Mouse (Mus musculus) splenic B cell, adult 2 months (primary cell): ENCODE data around the gene Gsg1l2.

Experiments used
- DNase-seq: peaks from one replicate; pipeline ENCODE4 v3.0.0-alpha.2; 2011; ENCODE audit warnings: low read depth, low spot score
- H3K27me3 ChIP-seq: 2 replicates; pipeline ENCODE4 v1.6.1; 2012; ENCODE audit warnings: mild to moderate bottlenecking, low read length, moderate library complexity, mixed read lengths; ENCODE audit not compliant: control insufficient read depth, poor library complexity, insufficient read depth, severe bottlenecking
- H3K36me3 ChIP-seq: 2 replicates; pipeline ENCODE4 v1.6.1; 2012; ENCODE audit warnings: mild to moderate bottlenecking, low read length, moderate library complexity, mixed read lengths; ENCODE audit not compliant: control insufficient read depth, poor library complexity, insufficient read depth, severe bottlenecking

Gsg1l2 gene

DNA sequence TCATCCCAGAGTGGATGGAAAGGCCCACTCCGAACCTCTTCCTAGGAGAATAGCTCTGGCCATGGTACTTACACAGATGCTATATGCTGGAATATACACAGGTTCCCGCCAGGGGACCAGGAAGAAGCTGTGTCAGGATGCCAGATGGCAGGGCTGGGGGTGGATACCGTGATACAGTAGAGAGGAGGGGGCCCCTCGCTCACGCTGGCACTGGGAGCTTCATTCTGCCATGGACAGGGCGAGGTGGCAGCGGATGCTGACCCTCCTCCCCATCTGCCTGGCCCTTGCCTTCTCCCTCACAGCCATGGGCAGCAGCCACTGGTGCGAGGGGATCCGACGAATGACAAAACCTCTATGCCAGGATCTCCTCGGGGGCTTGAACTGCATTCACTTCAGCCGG, at the start of gene Gsg1l2:
Gsg1l2 (plus strand) TSS at position 230 of the 400 bp plus-strand sequence.
- Histone ChIP-seq H3K27me3 (no peaks in the 10 kb centered on the region), H3K36me3 (no peaks in the 10 kb centered on the region)
- no peak for DNase-seq

DNA sequence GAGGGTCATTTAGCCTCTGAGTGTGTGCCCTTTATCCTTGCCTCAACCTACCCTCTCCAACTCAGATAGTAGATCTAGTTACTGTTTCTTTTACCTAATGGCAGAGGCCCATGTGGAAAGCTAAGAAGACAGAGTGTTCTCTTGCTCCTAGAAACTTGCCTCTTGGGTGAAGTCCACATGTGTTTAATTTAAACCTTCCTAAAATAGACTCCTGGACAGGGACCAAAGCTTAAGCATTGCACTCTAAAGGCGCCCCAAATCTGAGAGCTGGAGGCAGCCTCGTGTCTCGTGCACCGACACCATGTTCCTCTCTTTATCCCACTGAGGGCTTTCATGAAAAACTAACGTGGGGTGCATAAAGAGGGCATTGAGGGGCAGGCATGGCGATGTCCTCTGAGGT, 47.3 kb upstream of the Gsg1l2 start:
- Histone ChIP-seq H3K27me3 (no peaks in the 10 kb centered on the region), H3K36me3 (no peaks in the 10 kb centered on the region)
- DNase-seq, result no peak

DNA sequence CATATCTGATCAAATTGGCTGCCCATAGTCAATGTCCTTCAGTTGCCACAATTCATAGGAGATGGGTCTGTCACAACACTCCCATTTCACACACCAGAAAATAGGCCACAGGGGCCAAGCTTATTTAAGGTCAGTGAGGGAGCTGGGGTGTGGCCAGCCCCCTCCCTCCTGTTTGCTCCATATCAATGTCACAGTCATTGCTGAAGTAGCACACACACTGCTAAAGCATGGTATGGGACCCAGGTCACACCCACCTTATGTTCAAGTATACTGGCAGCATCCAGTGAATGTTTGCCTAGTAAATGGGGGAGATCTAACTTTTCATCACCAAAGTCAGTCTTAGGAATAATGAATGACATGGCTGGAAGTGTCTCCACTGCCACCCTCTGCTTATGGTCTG, 45.7 kb upstream of the Gsg1l2 start:
- no peaks in the 10 kb centered on the region for H3K27me3 ChIP-seq
- H3K36me3 ChIP-seq, result no peaks in the 10 kb centered on the region
- no peak for DNase-seq

DNA sequence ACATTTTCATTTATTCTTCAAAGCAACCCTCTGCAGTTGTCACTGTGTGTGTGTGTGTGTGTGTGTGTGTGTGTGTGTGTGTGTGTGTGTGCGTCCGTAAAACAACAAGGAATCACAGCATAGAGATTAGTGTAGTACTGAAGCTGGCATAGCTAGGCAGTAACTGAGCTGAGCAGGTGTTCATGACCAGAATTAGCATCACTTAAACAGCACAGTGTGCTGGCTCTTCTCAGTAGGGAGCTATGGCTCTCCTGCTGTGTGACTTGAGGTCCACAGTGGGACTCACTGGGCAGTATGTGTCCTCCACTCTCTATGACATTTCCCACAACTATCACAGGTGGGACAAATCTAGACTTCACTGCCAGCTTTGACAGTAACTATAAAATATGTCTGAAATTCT, 43.4 kb upstream of the Gsg1l2 start:
- Histone ChIP-seq H3K27me3 (no peaks in the 10 kb centered on the region), H3K36me3 (no peaks in the 10 kb centered on the region)
- DNase-seq, result no peak

DNA sequence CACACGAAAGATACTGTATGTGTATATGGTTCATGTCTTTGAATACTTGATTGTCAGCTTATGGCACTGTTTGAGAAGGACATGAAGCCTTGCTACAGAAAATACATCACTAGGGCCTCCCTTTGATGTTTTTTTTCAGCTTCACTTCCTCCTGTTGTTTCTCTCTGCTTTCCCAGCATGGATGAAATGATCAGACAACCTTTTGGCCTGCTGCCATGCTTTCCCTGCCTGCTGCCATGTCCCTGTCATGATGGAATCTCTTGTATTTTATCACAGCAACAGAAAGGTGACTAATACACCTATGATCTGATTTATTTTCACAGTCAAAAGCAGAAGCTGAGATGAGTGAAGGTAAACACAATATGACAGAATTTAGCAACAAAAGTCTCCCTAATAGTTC, 40.7 kb upstream of the Gsg1l2 start:
- no peak for DNase-seq
- no peaks in the 10 kb centered on the region for H3K27me3 ChIP-seq
- H3K36me3 ChIP-seq, result no peaks in the 10 kb centered on the region

DNA sequence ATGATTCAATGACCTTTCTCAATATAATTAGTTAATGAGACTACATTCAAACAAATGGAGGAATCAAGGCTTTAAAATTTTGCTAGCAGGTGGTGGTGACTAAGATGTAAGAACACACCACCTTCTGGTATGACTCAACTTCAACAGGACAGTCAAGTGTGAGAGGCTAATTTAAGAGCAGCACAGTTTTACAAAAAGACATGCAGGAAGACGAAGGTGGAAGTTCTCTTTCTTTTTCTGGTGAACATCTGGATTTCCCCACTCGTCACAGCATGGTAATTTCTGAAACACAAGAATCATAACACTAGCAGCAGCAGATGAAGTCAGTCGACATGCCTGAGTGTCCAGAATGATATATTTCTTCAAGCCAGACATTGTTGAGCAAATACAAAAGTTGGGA, 39.8 kb upstream of the Gsg1l2 start:
- no peak for DNase-seq
- H3K36me3 ChIP-seq, result no peaks in the 10 kb centered on the region
- no peaks in the 10 kb centered on the region for H3K27me3 ChIP-seq

DNA sequence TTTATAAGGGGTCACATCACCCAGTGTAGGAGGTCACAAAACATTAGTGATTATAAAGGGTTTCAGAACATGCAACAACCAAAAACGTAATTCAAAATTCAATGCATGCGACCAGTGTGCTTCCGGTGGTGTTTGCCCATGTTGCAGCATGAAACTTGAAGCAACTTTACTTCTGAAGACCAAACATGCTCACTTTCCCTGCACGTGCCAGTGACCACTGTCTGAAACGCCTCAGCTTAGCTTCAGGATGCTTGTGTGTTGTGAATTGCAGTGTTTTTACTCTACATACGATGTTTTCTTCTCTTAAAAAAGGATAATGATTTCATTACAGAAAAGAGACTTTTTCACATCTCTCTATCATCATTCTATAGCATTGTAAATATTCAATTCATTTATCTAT, 36.1 kb upstream of the Gsg1l2 start:
- Histone ChIP-seq H3K27me3 (no peaks in the 10 kb centered on the region), H3K36me3 (no peaks in the 10 kb centered on the region)
- no peak for DNase-seq

DNA sequence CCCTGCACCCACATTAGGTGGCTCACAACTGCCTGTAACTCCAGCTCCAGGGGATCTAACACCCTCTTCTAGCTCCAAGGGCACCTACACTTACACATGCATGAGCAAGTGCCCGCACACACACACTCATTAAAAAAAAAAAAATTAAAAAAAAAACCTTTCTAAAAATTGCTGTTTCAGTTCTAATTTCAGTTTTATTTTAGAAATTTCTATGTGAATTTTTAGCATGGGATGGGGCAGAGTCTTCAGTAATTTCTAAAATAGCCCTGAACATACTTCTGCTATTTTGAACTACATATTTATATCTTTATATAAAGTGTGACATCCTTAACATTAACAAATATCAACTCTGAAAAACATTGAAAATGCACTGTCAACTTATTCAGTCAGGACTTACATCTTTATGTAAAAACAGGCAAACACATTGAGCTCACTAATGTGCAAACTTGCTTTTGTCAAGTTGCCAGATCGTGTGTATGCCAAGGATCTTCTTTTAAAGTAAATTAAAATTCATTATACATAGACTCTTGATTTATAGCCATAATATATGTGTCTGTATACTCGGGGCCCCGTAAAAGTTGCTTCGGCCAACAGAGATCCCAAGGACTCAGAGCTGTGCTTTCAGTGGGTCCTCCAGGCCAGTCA, 35.4 kb upstream of the Gsg1l2 start:
- Histone ChIP-seq H3K36me3 (no peaks in the 10 kb centered on the region), H3K27me3 (no peaks in the 10 kb centered on the region)
- no peak for DNase-seq

DNA sequence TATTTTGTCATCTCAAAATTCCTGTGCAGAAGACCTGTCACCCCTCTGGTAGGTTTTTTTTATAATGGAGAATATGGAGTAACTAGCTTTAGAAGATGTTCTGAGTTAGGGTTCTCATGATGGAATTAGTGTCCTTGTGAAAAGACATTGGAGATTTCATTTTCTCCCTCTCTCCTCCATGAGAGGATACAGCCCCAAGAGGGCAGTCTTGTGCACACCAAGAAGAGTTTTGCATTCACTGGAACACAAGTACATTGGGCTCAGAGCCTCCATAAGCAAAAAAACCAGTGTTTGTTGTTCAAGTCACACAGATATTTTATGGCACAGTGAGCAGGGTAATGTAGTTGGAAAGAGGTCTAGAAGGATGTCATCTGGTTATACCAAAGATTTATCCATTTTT, 32.8 kb upstream of the Gsg1l2 start:
- no peaks in the 10 kb centered on the region for H3K27me3 ChIP-seq
- no peak for DNase-seq
- no peaks in the 10 kb centered on the region for H3K36me3 ChIP-seq

DNA sequence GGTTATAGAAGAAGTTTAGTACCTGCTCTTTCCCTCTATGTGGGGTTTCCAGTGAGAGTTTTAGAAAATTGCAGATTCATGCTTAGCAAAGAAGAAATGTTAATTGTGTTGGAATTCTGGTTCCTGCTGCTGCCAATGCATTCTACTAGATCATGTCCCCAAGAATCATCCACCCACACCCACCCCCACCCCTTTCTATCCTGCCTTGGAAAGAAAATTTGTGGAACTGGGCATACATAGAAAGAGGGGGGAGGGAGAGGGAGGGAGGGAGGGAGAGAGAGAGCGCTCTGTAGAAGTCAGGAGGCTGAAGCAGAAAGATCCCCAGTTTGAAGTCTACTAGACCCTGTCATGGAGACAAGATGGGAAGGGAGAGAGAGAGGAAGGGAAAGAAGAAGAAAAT, 18.1 kb upstream of the Gsg1l2 start:
- no peaks in the 10 kb centered on the region for H3K27me3 ChIP-seq
- H3K36me3 ChIP-seq, result no peaks in the 10 kb centered on the region
- DNase-seq, result no peak

DNA sequence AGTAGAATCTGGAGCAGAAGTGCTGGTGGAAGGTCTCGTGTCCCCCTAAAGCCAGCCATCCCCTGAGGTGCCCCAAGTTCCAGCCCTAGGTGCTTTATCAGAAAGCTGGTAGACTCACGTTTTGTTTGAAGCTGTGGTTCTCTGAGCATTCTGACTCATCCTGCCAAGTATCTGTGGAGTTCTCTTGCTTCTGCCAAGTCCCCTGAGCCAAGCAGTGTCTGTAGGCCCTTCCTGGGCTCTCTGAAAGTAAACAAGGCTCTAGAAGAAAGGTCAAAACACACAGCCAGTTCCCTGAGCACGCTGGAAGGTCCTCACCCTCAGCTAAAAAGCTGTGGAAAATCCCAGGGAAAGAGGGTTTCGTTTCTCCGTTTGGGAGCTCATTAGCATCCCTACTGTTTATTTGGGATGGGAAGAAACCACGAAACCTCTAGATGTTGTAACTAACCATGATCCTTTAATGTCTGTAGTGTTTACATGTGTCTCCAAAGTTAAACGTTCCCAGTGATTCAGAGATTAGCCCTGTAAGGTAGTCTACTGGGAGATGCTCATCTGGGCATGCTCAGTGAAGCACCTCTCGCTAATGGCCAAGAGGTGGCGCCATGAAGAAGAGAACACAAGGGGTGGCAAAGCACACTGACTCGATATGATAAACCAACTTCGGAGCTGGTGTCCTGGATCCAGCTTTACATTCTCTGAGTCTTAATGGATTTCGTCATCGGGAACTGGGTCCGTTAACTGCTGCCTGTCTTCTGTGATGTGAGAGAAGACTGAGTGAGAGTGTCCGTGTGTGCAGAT, 16.8 kb upstream of the Gsg1l2 start:
- no peaks in the 10 kb centered on the region for H3K27me3 ChIP-seq
- H3K36me3 ChIP-seq, result no peaks in the 10 kb centered on the region
- no peak for DNase-seq

DNA sequence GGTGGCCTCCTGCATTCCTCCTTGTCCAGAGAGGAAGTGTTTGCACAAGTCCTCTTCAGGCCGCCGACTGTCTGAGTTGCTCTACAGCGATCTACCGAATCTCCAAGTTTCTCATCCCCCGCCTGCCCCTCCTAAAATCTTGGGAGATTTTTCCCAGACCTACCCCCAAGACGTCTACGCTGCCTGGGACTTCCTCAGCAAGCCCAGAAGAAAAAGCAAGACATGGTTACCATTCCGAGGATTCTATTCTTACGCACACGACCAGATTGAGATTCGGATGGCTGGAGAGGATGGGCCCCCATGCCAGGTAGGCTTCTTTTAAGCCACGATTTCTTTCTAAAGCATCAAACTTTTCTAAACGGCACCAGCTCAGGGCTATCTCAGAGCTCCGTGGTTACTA, 3.4 kb upstream of the Gsg1l2 start, which contains the start of gene Glp2r:
Glp2r (minus strand) TSS at position 101 of the 400 bp plus-strand sequence.
- no peaks in the 10 kb centered on the region for H3K36me3 ChIP-seq
- H3K27me3 ChIP-seq, result no peaks in the 10 kb centered on the region
- no peak for DNase-seq

DNA sequence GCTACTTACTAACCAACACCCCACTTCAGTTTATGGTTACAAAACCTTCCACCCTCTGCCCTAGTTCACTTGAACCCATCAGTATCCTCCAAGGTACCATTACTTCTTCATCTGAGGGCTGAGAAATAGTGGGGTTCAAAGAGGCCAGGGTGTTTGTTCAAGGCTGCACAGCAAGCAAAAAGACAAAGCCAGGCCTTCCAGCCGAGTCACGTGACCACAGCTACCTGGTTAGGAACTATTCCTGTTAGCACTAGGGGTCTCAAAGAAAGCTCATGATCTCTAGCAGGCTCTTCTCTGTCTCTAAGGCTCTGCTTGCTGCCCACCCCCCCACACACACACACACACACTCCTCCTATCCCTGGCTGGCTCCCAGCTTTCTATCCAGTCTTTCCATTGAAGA, 2.7 kb upstream of the Gsg1l2 start:
- Histone ChIP-seq H3K36me3 (no peaks in the 10 kb centered on the region), H3K27me3 (no peaks in the 10 kb centered on the region)
- no peak for DNase-seq

DNA sequence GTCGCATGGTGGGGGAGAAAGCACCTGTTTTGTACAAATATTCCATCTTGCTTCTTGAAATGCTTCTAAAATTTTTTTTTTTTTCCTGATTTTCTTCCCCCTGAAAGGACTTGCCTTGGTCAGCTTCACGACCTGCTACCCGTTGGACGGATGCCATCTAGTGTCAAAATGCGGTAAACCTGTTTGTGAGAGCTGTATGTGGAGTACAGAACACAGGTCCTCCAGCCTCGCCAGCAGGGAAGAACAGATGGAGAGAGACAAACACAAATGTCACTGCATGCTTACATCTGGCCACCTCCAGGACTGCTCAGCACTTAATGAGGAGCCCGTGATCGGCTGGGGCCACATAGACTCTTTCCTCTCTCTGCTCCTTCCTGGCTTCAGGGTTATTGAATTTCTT, 1.8 kb upstream of the Gsg1l2 start:
- peak; percentile 2 for DNase-seq
- no peaks in the 10 kb centered on the region for H3K36me3 ChIP-seq
- no peaks in the 10 kb centered on the region for H3K27me3 ChIP-seq

DNA sequence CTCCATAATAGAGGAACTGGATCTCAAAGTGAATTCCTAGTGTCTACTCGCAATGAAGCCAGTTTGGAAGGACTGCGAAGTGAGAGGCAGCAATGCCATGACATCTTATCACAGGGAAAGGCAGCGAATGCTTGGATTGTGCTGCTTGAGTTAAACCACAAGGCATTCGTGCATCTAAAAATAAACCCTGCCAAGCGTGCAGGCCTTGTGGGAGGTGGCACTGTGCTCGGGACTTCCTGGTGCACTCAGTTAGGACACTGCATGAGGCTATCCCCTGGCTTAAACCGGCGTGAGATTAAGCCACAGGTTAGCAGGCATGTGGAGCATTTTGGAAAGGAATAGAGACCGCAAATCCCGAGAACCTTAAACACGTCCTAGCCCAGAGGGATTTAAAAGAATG, 15.8 kb downstream of the Gsg1l2 start:
- H3K27me3 ChIP-seq, result no peaks in the 10 kb centered on the region
- no peaks in the 10 kb centered on the region for H3K36me3 ChIP-seq
- no peak for DNase-seq
